Mouse (Mus musculus): Measurements from ENCODE around the gene Olfr510.
"Not testable (repeated sequence)": the region's sequence is repeated elsewhere in the genome, so short reads cannot be mapped to it uniquely, and the experiment has no call there.

Olfr510 gene

GRCm38 (mm10) chr7:108666118-108666517 lies at the start of gene Olfr510:
TSS of gene Olfr510 (plus strand) at chr7:108666418.
- no peak for DNase-seq

- DNase-seq = not testable (repeated sequence)
These were observed 49.4 kb upstream of the Olfr510 start for GRCm38 (mm10) chr7:108616781-108617180.

- no peak for DNase-seq
These were observed 44.7 kb upstream of the Olfr510 start, which contains the start of gene Olfr507 for GRCm38 (mm10) chr7:108621514-108621913. TSS of gene Olfr507 (plus strand) at chr7:108621814.

- no peak for DNase-seq
These were observed 36.5 kb upstream of the Olfr510 start, which contains the start of gene Olfr508 for GRCm38 (mm10) chr7:108629694-108630093. TSS of gene Olfr508 (plus strand) at chr7:108629994.

- no peak for DNase-seq
These were observed 14.4 kb upstream of the Olfr510 start, which contains the start of gene Olfr509 for GRCm38 (mm10) chr7:108651806-108652205. TSS of gene Olfr509 (minus strand) at chr7:108651906.

- DNase-seq = no peak
These were observed 3.8 kb upstream of the Olfr510 start for GRCm38 (mm10) chr7:108662419-108662818.

GRCm38 (mm10) chr7:108671058-108671457 lies 4.8 kb downstream of the Olfr510 start:
- DNase-seq = no peak

- no peak for DNase-seq
These were observed 12.7 kb downstream of the Olfr510 start for GRCm38 (mm10) chr7:108678886-108679285.

GRCm38 (mm10) chr7:108713020-108713419 lies 46.8 kb downstream of the Olfr510 start, which contains the start of gene Olfr512:
TSS of gene Olfr512 (plus strand) at chr7:108713320.
- DNase-seq = no peak
